Mouse (Mus musculus) myocyte (in vitro differentiated cells): ENCODE measurements around the gene Gm1043.

Source experiments
- E2F4 ChIP-seq: IDR thresholded peaks from one replicate; pipeline ENCODE4 v1.6.1; 2011; ENCODE audit warnings: mild to moderate bottlenecking, control low read depth, moderate library complexity; ENCODE audit not compliant: insufficient read depth
- MAX ChIP-seq: IDR thresholded peaks from one replicate; pipeline ENCODE4 v1.6.1; 2011; ENCODE audit warnings: low read depth, mild to moderate bottlenecking, control low read depth
- POLR2A ChIP-seq: IDR thresholded peaks from one replicate; pipeline ENCODE4 v1.6.1; 2011; ENCODE audit warnings: low read depth, mild to moderate bottlenecking, control low read depth, moderate library complexity; ENCODE audit not compliant: insufficient read length
- POLR2AphosphoS2 ChIP-seq: IDR thresholded peaks from one replicate; pipeline ENCODE4 v1.6.1; 2011; ENCODE audit warnings: low read depth, control low read depth; ENCODE audit not compliant: insufficient read length

- no peak for TF ChIP-seq MAX
- TF ChIP-seq POLR2A: no peak
- no peak for TF ChIP-seq POLR2AphosphoS2
- TF ChIP-seq E2F4: no peak
Measured at GRCm38 (mm10) chr5:37202285-37202684, 117.1 kb downstream of the Gm1043 start.
